31 mouse cellular contexts compared by ENCODE assay signal in the genomic region with DNA sequence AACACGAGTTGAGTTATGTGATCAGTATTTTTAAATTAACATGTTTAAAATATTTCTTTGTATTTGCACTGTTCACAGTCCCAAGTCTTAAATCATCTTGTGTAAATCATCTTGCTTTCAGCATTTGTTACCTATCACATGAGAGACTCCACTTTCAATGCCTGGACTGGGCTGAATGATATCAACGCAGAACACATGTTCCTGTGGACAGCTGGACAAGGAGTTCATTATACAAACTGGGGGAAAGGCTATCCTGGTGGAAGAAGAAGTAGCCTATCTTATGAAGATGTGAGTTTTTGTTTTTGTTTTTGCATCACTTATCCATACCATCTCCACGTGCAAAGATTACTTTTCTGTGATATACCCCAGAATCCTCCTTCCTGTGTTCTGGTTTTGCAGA.
"Had no signal": no experiment of that assay in that cellular context is flagged by ENCODE, and none has a peak within 500 bp of the region (broad histone marks: within the 10 kb centered on the region; RNA-seq: fewer than 3 reads in every experiment).

No protein-coding gene starts in this region.

- H3K4me1 ChIP-seq: limb, embryonic 10.5 days; limb, embryonic 12.5 days; limb, embryonic 13.5 days; limb, embryonic 15.5 days; liver, embryonic 12.5 days; liver, embryonic 13.5 days; liver, embryonic 15.5 days; lung, embryonic 15.5 days; midbrain, embryonic 10.5 days; midbrain, embryonic 12.5 days; midbrain, embryonic 13.5 days; midbrain, embryonic 15.5 days; neural tube, embryonic 12.5 days had no signal

- H3K9ac ChIP-seq: limb, embryonic 12.5 days; limb, embryonic 13.5 days; limb, embryonic 15.5 days; liver, embryonic 12.5 days; liver, embryonic 13.5 days; liver, embryonic 14.5 days; liver, embryonic 15.5 days; liver, postnatal 0 days; lung, embryonic 14.5 days; lung, embryonic 15.5 days; midbrain, embryonic 12.5 days; midbrain, embryonic 13.5 days; midbrain, embryonic 15.5 days; neural tube, embryonic 12.5 days had no signal

- H3K27ac ChIP-seq: limb, embryonic 10.5 days; limb, embryonic 12.5 days; limb, embryonic 13.5 days; limb, embryonic 15.5 days; liver, embryonic 12.5 days; liver, embryonic 13.5 days; liver, embryonic 14.5 days; liver, embryonic 15.5 days; lung, embryonic 15.5 days; macrophage; midbrain, embryonic 10.5 days; midbrain, embryonic 12.5 days; midbrain, embryonic 13.5 days; midbrain, embryonic 15.5 days; neural tube, embryonic 12.5 days had no signal

- H3K4me2 ChIP-seq: limb, embryonic 12.5 days; limb, embryonic 13.5 days; limb, embryonic 15.5 days; liver, embryonic 11.5 days; liver, embryonic 12.5 days; liver, embryonic 13.5 days; liver, embryonic 15.5 days; lung, embryonic 14.5 days; lung, embryonic 15.5 days; midbrain, embryonic 11.5 days; midbrain, embryonic 12.5 days; midbrain, embryonic 13.5 days; midbrain, embryonic 15.5 days; neural tube, embryonic 12.5 days had no signal

- H3K36me3 ChIP-seq: limb, embryonic 10.5 days; limb, embryonic 12.5 days; limb, embryonic 13.5 days; limb, embryonic 15.5 days; liver, embryonic 12.5 days; liver, embryonic 13.5 days; liver, embryonic 15.5 days; lung, embryonic 15.5 days; midbrain, embryonic 10.5 days; midbrain, embryonic 12.5 days; midbrain, embryonic 13.5 days; midbrain, embryonic 15.5 days; neural tube, embryonic 12.5 days had no signal

- H3K4me3 ChIP-seq: limb, embryonic 10.5 days; limb, embryonic 12.5 days; limb, embryonic 13.5 days; limb, embryonic 15.5 days; liver, embryonic 12.5 days; liver, embryonic 13.5 days; liver, embryonic 15.5 days; lung, embryonic 15.5 days; megakaryocyte, embryonic 14.5 days; midbrain, embryonic 10.5 days; midbrain, embryonic 12.5 days; midbrain, embryonic 13.5 days; midbrain, embryonic 15.5 days; neural tube, embryonic 12.5 days had no signal

- H3K27me3 ChIP-seq: limb, embryonic 12.5 days; limb, embryonic 13.5 days; limb, embryonic 15.5 days; liver, embryonic 12.5 days; liver, embryonic 13.5 days; liver, embryonic 15.5 days; lung, embryonic 15.5 days; megakaryocyte, embryonic 14.5 days; midbrain, embryonic 12.5 days; midbrain, embryonic 13.5 days; midbrain, embryonic 15.5 days; neural tube, embryonic 12.5 days had no signal

- H3K9me3 ChIP-seq: limb, embryonic 15.5 days; liver, embryonic 12.5 days; liver, embryonic 13.5 days; liver, embryonic 15.5 days; lung, embryonic 15.5 days; midbrain, embryonic 13.5 days; midbrain, embryonic 15.5 days; neural tube, embryonic 12.5 days had no signal

- ATAC-seq: liver, embryonic 12.5 days; liver, postnatal 0 days; lung, postnatal 0 days; midbrain, embryonic 13.5 days; midbrain, embryonic 15.5 days; midbrain, embryonic 16.5 days had no signal

- DNase-seq: left cerebral cortex, postnatal 4 days; liver; liver, embryonic 13.5 days; liver, postnatal 0 days; lung, adult 18-20 months; lung, adult 2 months; lung, embryonic 14.5 days; lung, postnatal 10 days; lung, postnatal 14 days; lung, postnatal 36 days; lung, postnatal 4 days; midbrain, embryonic 14.5 days had no signal
